Mouse (Mus musculus) CD4-positive, CD25-positive, alpha-beta regulatory T cell, adult 2 months (primary cell): ENCODE results near the gene Hnrnpdl.

ENCODE experiments used
- DNase-seq: peaks from one replicate; pipeline ENCODE4 v3.0.0-alpha.2; 2012; ENCODE audit warnings: low read depth, low spot score

Hnrnpdl gene

GRCm38 (mm10) chr5:100005896-100006295, 33.6 kb downstream of the Hnrnpdl start:
- DNase-seq = no peak

GRCm38 (mm10) chr5:100005431-100005830, 34.0 kb downstream of the Hnrnpdl start:
- DNase-seq = no peak

GRCm38 (mm10) chr5:100003895-100004294, 35.6 kb downstream of the Hnrnpdl start:
- DNase-seq = no peak

GRCm38 (mm10) chr5:100000500-100000899, 39.0 kb downstream of the Hnrnpdl start:
- DNase-seq = no peak

- no peak for DNase-seq
Observed at GRCm38 (mm10) chr5:100000048-100000447, 39.4 kb downstream of the Hnrnpdl start.

GRCm38 (mm10) chr5:99994680-99995079, 44.8 kb downstream of the Hnrnpdl start:
- no peak for DNase-seq

GRCm38 (mm10) chr5:99994166-99994565, 45.3 kb downstream of the Hnrnpdl start:
- no peak for DNase-seq
